In genomic region chr3:145681348-145681935, GRCm38 (mm10) we compare ENCODE assay signal across 10 mouse cellular contexts. TPM values are rescaled to one million over a fixed set of nuclear protein-coding genes. Genes with fewer than 3 reads are reported as not detected.
DNase-seq lines count a peak whose midpoint lies in the region; ATAC-seq and TF ChIP-seq lines count a peak whose summit lies in the region.
"Had no signal": no experiment of that assay in that cellular context is flagged by ENCODE, and none has a peak within 500 bp of the region (broad histone marks: within the 10 kb centered on the region; RNA-seq: fewer than 3 reads in every experiment).

No protein-coding gene starts in this region.

- no peak overlapping the region for H3K4me3 ChIP-seq in heart, embryonic 12.5 days
- H3K4me3 ChIP-seq: embryonic facial prominence, embryonic 12.5 days; megakaryocyte, embryonic 14.5 days had no signal

- H3K27ac ChIP-seq in heart, embryonic 12.5 days (ENCODE audit: poor library complexity, severe bottlenecking): no peak overlapping the region
- H3K27ac ChIP-seq: embryonic facial prominence, embryonic 12.5 days had no signal

- no peaks in the 10 kb centered on the region for H3K27me3 ChIP-seq in heart, embryonic 12.5 days (replicated peaks)
- H3K27me3 ChIP-seq: embryonic facial prominence, embryonic 12.5 days; megakaryocyte, embryonic 14.5 days had no signal

- TF ChIP-seq POLR2A in brain, embryonic 14.5 days (IDR thresholded peaks at IDR 0.05; ENCODE audit: borderline replicate concordance, extremely low read depth, insufficient read depth, insufficient read length, poor library complexity, severe bottlenecking): no peak

- ATAC-seq in heart, embryonic 12.5 days (ENCODE audit: insufficient number of reproducible peaks, low FRiP score): no peak

- no peak overlapping the region for H3K9ac ChIP-seq in heart, embryonic 12.5 days
- H3K9ac ChIP-seq: embryonic facial prominence, embryonic 12.5 days had no signal

- DNase-seq in heart, adult 18-20 months: peak; percentile 61 to 71
- peak; percentile 92 for DNase-seq in brain, embryonic 14.5 days (ENCODE audit: low read depth)
- peak; percentile 12 to 53 for DNase-seq in frontal cortex, adult 2 months (ENCODE audit: extremely low spot score in 1 of 2, low spot score in 1 of 2)
- DNase-seq in layer of hippocampus, adult 9-11 months: peak; percentile 30
- no peak for DNase-seq in retina, postnatal 1 day
- DNase-seq in thymus, postnatal 14 days: no peak
- no peak for DNase-seq in testis, postnatal 14 days (ENCODE audit: low spot score)

- no peaks in the 10 kb centered on the region for H3K9me3 ChIP-seq in heart, embryonic 12.5 days (replicated peaks)
- H3K9me3 ChIP-seq: embryonic facial prominence, embryonic 12.5 days had no signal

- no peak for TF ChIP-seq CTCF in brain, embryonic 14.5 days (IDR thresholded peaks at IDR 0.05; ENCODE audit: borderline replicate concordance, extremely low read depth, insufficient read depth, insufficient read length)

- 63% methylated on average over 10 of the region's 10 CpGs for WGBS in heart, embryonic 12.5 days

- H3K4me2 ChIP-seq in heart, embryonic 12.5 days: no peak overlapping the region
- H3K4me2 ChIP-seq: embryonic facial prominence, embryonic 12.5 days had no signal

- peaks cover 11% of the 10 kb centered on the region for H3K4me1 ChIP-seq in heart, embryonic 12.5 days (replicated peaks)
- H3K4me1 ChIP-seq: megakaryocyte, embryonic 14.5 days had no signal

- H3K36me3 ChIP-seq in heart, embryonic 12.5 days: peaks cover 5% of the 10 kb centered on the region; the same call in 1 of the 2 replicates
- H3K36me3 ChIP-seq: embryonic facial prominence, embryonic 12.5 days had no signal

RNA-seq across cellular contexts. Expression of gene Ccn1, which starts 31.7 kb away (rescaled TPM):
- 10 to 100 TPM; 77.5 to 83.7 TPM for total RNA-seq in heart, adult 18-20 months (2021)
- polyA plus RNA-seq in heart, embryonic 12.5 days (2016; fragmentation: Nextera tagmentation; extraction: Ambion mirVana): 93.5 and 100 TPM in 2 replicates
- polyA plus RNA-seq in brain, embryonic 14.5 days (2012; rRNA removed): 12.9 and 17.3 TPM in 2 replicates
- polyA plus RNA-seq in frontal cortex, adult 2 months (2012; rRNA removed): 7.8 and 9.1 TPM in 2 replicates

Comparison
In these comparisons a context has a peak if more than half of its experiments do, and no peak if none do; other contexts are left out.
1. DNase-seq: peak in heart, adult 18-20 months (2 of 2), brain, embryonic 14.5 days (single experiment), frontal cortex, adult 2 months (2 of 2) and layer of hippocampus, adult 9-11 months (single experiment); none in retina, postnatal 1 day (single experiment), thymus, postnatal 14 days (single experiment) and testis, postnatal 14 days (single experiment).